Mouse (Mus musculus): ENCODE data around the gene Hmgxb4.

The Hmgxb4 gene

DNA sequence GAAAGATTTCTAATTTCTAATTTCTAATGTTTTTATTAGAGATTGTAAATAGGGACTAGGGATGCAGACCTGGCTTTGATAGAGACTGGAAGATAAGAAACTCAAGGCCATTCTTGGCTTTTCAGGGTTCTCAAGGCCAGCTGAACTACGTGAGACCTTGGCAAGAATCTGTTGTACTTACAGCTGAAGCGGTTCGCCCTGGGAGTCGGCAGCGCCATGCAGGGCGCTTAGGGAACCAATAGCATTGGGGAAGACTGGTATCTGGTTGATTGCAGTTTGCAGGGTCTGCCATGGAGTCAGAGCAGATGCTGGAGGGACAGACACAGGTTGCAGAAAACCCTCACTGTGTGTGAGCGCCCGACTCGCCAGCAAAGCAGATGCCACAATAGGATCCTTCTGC lies 85.7 kb downstream of the Hmgxb4 start:
- no peak for DNase-seq

All from kidney, adult 11 months (tissue).